Mouse (Mus musculus) CD4-positive, CD25-positive, alpha-beta regulatory T cell, adult 4 months (primary cell): ENCODE data around the gene Scamp3. TPM values are rescaled to one million over a fixed set of nuclear protein-coding genes. Genes with fewer than 3 reads are reported as not detected.
A peak's percentile ranks its signal among the peaks of the same experiment; 100 is the strongest.

Experiments used
- ATAC-seq: one replicate; pipeline ENCODE4 v1.8.0; 2017
- polyA plus RNA-seq, 2 experiments: library from polyadenylated mRNA; unstranded; fragments of 100-300 nt; shearing (Covaris generic); gene quantifications; one replicate each; pipeline ENCODE4 v1.2.1; 2017

Scamp3 gene
- polyA plus RNA-seq, 2 experiments from 2014 or later = 177 to 239 TPM

DNA sequence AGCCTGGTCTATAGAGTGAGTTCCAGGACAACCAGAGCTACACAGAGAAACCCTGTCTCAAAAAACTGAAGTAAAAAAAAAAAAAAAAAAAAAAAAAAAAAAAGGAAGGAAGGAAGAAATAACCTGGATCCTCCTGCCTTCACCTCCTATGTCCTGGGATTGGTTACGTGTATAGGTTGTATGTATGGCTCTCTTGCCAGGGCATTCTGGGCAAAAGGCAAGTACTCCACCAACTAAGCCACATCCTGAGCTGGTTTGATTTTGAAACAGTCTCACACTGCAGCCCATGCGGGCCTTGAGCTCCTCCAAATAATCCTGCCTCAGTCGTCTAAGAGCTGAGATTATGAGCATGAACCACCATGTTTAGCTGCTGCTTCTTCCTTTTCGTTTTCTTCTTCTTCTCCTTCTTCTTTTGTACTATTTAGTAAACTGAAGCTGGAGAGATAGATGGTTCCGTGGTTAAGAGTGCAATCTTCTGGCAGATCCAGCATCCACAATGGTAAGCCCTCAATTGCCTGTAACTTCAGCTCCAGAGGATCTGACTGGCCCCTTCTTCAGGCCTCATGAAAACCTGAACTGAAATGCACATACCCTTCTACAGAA lies 13.5 kb upstream of the Scamp3 start:
- ATAC-seq = no peak

DNA sequence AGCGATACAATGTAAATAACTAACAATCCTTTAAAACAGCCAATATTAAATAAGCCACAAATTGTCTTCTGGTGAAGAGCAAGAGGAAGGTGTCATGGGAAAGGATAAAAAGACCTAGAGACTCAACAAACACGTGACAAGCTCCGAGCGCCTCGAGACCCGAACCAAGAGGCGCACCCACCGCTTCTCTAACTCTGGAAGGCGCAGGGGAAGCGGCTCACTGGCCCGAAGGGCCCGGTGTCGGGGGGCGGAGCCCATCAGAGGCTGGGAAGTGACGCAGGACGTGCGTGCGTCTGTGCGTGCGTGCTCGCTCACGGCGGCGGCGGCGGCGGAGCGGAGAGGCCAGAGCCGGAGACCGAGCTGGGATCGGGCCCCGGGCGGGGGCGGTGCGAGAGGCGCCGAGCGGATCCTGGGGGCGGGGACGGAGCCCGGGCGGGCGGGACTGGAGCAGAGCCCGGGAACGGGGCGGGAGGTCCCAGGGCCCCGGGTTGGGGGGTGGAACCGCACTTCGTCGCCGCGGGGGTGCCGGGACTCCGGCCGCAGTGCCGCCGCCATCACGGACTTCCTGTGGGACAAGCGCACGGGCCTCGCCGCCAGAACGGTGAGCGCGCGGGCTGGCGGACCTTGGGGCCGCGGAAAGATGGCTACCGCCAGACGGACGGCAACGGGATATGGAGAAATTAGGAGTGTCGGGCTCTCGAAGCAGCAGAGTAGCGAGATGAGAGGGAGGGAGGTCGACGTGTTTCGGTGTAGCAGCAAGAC lies 12.6 kb upstream of the Scamp3 start, which contains the start of gene Clk2:
Gene Clk2, plus strand, starts transcription at position 290 of the 762 bp plus-strand sequence.
- peak; percentile 94 for ATAC-seq

DNA sequence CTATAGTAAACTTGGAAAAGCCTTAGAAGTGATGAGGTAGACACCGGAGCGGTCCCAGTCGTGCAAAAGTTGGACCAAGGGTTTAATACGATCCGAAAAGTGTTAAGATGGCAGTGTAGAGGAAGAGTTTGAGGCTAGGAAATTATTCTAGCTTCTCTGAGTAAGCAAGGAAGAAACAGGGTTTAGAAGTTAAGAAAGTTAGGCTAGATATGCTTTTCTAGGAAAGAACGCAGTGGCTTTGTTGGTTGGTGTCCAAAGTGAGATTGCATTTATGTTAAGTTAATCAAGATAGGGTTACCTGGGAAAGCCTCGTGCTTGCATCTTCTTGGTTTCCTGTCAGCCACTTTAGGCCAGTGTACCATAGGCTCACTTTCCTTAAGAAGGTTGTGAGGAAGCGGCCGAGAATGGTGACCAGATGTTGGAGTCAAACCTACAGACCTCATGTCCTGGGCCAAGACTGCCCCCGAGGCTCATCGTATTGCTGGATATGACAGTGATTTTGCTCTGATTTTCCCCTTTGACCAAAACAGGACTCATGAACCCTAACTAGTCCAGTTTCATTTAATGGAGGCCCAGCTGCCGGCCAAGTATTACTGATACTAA lies 11.9 kb upstream of the Scamp3 start:
- no peak for ATAC-seq

DNA sequence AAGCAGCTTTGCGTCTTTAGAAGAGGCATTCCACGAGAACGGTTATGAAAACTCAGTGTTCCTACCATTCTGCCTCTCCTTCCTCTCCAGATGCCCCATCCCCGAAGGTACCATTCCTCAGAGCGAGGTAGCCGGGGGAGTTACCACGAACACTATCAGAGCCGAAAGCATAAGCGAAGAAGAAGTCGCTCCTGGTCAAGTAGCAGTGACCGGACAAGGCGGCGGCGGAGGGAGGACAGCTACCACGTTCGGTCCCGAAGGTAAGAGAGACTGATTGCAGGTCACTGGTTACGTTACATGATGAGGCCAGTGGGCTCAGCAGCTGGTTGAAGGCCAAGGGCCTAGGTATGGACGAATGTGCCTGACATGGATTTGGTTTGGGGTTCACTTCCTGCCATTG lies 10.3 kb upstream of the Scamp3 start:
- ATAC-seq = no peak

DNA sequence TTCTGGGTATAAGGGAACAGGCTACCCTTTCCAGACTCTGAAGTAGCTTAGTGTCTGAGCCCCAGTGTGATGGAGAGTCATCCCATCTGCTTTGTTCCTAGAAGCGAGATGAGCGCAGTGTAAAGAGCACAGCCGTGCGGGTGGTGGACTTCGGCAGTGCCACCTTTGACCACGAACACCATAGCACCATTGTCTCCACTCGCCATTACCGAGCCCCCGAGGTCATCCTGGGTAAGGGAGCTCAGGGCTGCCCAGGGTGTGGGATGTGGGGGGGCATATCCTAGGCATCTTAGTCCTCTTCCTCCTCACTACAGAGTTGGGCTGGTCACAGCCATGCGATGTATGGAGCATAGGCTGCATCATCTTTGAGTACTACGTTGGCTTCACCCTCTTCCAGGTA lies 2.4 kb upstream of the Scamp3 start:
- ATAC-seq = no peak

DNA sequence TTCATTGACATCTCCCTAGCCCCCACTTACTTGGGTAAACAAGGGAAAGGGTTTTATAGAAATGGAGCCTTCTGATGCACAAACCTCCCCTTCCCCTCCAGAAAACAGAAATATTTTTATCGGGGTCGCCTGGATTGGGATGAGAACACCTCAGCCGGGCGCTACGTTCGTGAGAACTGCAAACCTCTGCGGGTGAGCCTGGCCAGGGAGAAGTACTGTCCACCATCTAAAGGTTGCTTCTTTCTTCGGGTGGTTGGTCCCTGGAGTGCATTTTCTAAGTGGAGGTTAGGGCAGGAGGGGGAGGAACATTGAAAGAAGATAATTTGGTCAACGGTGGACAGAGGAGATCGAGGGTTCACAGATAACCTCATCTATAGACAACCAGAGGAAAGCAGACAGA lies 1.7 kb upstream of the Scamp3 start:
- ATAC-seq = no peak

DNA sequence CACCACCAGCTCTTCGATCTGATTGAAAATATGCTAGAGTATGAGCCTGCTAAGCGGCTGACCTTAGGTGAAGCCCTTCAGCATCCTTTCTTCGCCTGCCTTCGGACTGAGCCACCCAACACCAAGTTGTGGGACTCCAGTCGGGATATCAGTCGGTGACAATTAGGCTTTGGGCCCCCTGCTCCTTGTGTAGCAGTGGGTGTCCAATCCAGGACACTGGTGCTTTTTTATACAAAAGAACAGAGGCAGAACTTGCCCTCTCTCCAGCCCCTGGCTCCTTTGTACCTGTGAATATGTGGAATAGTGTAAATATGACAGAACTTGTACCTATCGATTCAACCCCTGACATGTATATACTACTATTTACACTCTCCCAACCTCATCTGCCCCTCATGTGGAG lies 852 bp upstream of the Scamp3 start:
- no peak for ATAC-seq

DNA sequence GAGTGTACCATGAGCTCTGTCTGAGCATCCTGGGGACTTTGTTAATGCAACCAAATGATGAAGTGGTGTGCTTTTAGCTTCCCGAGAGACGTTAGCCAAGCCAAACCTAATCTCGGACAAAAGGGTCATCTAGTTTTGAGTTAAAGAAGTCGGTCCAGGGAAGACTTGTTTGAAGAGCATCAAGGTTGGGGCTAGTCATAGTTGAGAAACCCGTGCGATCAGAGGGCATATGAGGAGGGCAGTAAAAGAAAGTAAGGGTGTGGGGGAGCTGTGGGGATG lies 773 bp downstream of the Scamp3 start:
- ATAC-seq = no peak

DNA sequence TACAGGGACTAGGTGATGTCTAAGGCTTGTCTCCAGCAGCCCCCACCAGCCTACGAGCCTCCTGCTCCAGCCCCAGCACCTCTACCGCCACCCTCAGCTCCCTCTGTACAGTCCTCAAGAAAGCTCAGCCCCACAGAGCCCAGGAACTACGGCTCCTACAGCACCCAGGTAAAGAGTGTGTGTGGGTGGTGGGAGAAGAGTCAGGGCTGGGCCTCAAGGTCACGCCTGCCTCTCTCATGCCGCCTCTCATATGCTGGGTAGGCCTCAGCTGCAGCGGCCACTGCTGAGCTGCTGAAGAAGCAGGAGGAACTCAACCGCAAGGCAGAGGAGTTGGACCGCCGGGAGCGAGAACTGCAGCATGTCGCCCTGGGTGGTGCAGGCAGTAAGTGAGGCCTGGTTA lies 1.8 kb downstream of the Scamp3 start:
- no peak for ATAC-seq

DNA sequence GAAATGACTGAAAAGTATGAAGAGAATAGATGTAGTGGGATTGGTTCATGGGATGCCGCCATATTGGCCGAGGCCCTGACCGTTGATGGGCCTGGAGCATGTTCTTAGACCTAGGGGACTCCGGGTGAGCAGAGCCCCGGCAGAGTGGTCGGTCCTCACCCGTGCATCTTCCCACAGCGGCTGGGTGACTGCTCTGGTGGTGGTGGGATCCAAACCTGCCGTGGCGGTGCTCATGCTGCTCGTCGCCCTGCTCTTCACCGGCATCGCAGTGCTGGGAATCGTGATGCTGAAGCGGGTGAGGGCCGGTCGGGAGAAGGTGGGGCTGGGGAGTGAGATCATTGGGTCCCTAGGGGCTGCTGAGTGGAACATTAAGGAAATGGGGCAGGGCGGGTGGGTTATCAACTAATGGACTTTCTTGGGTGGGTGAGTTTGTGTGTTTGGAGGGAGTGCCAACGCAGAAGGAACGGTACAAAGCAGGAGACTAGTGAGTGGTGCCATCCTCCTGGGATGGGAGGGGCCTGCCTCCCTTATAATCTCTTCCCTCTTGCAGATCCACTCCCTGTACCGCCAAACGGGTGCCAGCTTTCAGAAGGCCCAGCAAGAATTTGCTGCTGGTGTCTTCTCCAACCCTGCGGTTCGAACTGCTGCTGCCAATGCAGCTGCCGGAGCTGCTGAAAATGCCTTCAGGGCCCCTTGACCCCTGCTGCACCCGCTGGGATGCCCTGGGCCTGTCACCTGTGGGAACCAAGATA lies 4.7 kb downstream of the Scamp3 start:
- no peak for ATAC-seq

DNA sequence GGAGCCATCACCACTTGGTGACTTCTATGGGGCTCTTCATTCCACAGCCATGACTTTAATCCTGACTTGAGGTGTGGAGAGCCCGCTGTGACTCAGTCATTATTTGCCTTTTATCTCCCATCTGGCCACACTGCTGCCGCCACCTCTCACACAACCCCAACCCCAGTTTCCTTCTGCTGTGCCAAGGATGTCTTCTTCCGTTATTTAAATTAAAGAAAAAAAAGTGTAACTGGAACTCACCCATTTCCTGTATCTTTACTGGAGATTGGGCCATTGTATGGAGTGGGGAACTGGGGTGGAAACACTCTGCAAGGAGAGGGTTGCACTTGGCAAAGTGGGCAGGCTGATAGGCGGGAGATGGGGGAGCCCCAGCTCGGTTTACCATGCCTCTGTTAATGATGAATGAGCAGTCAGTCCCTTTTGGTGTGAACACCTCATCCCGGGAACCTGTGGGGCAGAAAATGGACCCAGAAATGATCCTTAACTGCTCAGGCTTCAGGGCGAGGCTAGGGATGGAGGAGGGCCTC lies 5.3 kb downstream of the Scamp3 start:
- ATAC-seq = peak; percentile 43

DNA sequence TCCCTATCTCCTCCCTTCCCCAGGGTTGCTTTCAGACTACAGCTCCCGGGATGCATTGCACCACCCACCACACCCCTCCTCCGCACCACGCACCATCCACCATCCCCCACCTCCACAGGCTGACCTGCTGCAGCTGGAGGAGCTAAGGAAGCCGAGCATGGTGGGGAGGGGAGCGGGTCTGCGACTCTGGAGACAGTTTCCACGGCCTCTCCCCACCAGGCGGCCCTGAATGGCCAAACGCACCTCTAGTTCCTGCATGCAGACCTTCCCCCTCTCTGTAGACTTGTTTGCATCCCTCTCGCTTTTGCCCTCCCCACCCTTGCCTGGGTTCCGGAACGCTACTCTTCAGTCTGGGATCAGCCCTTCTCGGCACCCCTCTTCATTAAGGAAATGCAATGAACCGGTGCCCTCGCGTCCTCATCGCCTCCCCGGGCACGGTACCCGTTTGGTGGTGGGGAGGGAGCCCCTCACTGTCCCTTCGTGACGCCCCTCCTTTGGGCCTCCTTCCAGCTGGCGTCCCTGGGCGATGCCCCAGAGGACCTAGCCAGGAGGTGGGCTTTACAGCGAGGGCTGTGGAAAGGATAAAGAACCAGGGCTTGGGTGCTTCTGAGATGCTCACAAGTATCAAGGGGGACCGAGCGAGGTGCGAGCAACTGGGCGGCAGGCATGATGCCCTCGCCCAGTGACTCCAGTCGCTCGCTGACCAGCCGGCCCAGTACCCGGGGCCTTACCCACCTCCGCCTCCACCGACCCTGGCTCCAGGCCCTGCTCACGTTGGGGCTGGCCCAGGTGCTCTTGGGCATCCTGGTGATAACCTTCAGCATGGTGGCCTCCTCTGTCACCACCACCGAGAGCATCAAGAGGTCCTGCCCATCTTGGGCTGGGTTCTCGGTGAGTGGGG lies 6.0 kb downstream of the Scamp3 start, which contains the start of gene Fam189b:
Gene Fam189b, plus strand, starts transcription at position 86 of the 901 bp plus-strand sequence.
- peak; percentile 72 for ATAC-seq

DNA sequence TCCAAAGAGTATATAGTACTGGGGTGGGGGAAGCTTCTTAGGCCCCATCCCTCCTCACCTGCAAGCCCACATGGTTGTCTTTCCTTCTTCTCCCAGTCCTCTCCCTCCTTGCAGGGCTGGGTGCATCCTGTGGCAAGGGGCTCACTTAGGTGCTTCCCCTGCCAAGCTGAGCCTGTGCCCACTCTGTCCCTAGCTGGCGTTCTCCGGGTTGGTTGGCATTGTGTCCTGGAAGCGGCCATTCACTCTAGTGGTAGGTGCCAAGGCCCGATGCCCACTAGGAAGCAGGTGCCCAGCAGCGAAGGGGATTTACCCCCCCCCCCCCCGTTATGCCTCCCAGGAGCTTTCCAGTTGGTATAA lies 6.7 kb downstream of the Scamp3 start:
- ATAC-seq = no peak

DNA sequence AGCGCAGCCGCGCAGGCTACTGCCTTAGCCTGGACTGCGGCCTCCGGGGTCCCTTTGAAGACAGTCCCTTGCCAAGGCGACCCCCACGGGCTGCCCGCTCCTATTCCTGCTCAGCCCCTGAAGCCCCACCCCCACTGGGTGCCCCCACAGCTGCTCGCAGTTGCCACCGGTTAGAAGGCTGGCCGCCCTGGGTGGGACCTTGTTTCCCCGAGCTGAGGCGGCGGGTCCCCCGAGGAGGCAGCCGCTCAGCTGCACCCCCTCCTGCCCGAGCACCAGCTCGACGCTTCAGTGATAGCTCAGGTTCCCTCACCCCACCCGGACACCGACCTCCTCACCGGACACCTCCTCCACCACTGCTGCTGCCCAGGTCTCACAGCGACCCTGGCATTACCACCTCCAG lies 9.9 kb downstream of the Scamp3 start:
- no peak for ATAC-seq

DNA sequence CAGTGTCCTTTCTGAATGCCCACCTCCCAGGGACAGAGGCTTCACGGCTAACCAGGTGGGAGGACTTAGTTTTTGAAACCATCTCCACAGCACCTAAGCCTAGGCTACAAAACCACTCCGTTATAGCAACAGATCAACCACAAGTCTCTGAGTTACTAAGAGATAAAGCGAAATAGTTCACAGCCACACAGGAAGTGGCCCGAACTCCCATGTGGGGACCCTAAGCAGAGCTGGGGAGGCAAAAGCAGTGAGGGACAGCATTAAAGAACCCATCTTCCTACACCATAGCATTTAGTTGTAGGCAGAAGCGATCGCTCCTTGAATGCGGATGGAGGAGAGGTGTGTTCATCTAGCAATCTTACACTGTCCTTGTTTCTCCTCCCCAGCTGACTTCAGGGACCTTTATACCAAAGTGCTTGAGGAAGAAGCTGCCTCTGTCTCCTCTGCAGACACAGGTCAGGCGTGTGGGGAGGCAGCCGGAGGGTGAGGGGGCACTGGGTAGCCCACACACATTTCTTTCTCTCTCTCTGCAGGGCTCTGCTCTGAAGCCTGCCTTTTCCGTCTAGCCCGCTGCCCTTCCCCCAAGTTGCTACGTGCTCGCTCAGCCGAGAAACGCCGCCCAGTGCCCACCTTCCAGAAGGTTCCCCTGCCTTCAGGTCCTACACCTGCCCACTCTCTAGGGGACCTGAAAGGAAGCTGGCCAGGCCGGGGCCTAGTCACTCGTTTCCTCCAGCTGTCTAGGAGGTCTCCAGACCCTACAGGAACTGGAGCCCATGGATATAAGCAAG lies 10.6 kb downstream of the Scamp3 start:
- ATAC-seq = peak; percentile 55

DNA sequence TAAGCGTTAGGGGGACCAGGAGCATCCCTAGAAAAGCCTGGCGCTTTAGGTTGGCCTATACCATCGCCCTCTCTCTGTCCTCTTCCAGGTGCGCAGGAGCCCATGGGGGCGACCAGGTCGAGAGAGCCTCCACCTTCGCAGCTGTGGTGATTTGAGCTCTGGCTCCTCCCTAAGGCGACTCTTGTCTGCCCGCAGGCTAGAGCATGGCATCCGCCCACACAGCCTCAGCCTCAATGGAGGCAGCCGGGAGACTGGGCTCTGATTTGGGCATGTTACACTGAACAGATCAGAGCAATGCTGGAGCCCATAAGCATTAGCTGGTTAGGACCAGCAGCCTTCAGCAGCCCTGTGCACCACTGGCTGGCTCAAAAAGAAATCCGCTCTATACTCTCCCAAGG lies 11.2 kb downstream of the Scamp3 start:
- ATAC-seq = peak; percentile 46

DNA sequence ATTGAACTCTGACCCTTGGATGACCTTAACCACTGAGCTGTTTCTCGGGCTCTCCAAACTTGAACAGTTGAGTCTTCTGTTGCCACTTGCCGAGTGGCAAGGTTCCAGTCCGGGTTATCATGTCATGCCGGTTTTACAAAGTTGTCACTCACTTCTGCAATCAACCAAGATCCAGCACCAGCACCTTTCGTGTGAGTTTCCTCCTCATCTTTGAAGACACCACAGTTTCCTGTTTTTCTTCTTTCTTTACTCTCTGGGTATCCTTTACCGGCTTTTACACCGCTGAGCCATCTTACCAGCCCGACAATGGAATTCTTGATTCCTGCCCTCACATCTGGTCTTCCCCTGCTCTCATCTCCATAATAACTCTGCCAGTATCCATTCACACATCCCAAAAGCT lies 13.2 kb downstream of the Scamp3 start:
- ATAC-seq = peak; percentile 64

DNA sequence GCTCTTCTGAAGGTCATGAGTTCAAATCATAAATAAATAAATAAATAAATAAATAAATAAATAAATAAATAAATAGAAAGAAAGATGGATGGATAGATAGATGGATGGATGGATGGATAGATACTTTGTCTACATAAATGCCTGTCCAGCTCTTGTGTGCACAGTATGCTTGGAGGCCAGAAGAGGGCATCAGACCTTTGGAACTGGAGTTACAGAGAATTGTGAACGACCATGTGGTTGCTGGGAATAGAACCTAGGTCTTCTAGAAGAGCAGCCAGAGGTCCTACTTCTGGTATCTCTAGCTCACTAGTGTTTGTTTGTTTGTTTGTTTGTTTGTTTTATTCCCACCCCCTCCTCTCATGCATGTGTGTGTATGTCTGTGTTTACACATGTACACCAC lies 16.1 kb downstream of the Scamp3 start:
- ATAC-seq = no peak

DNA sequence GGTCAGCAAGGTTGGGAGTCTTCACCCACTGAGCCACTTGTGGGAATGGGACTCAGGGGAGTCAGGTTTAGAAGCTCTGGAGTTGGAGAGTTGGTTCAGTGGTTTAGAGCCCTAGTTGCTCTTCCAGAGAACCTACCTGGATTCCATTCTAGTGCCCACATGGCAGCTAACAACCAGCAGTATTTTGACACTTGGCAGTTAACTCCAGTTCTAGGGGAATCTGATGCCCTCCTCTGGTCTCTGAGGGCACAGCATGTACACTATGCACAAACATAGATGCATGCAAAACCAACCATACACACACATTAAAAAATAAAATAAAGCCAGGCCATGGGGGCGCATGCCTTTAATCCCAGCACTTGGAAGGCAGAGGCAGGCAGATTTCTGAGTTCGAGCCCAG lies 16.6 kb downstream of the Scamp3 start:
- peak; percentile 50 for ATAC-seq

DNA sequence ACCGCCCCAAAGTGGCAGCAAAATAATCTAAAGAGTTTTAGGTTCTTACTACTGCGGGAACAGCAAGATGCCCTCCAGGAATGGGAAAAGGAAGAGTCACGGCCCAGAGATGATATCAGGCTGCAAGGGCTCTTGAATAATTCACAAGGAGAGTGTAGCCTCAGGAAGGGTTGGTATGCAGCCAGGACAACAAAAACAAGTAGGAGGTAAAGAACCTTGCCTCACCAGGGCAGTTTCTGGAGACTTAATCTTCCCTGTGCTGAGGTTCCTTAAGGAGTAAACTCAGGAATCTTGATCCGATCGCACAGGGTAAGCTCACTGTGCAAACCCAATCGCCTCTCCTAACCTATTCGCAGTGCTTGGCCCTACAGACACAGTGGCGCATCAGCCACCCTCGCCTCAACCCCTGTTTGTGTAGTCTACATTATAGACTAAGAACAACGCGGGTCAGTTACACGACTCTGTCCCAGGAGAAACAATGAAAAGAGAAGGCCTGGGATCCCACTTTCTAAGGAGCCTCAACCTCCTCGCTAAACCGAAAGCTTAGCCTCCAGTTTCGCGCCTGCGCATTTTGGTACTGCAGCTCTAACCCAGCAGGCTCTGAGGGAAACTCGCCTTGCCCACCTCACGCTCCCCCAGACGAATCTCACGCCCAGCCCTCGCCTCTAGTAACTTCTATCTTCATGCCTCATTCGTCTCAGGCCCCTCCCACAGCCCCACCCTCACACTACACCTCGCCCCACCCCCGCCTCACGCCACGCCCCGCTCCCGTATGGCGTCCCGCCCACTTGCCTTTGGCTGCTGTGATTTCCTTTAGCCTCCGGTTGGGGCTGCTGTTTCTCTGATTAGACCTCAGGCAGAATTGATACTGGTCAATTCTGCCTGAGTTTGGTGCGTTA lies 19.0 kb downstream of the Scamp3 start:
- peak; percentile 94 for ATAC-seq
